In genomic region chr2:157513737-157514208, GRCm38 (mm10) we compare ENCODE assay signal across 10 mouse cellular contexts. TPM values are rescaled to one million over a fixed set of nuclear protein-coding genes. Genes with fewer than 3 reads are reported as not detected.
DNase-seq lines count a peak whose midpoint lies in the region; ATAC-seq lines count a peak whose summit lies in the region.
"Had no signal": no experiment of that assay in that cellular context is flagged by ENCODE, and none has a peak within 500 bp of the region (broad histone marks: within the 10 kb centered on the region; RNA-seq: fewer than 3 reads in every experiment).

No protein-coding gene starts in this region.

- peak; percentile 37 for DNase-seq in adrenal gland, postnatal 14 days
- no peak for DNase-seq in adrenal gland, postnatal 4 days (ENCODE audit: low spot score in 2 of 2)
- peak; percentile 42 for DNase-seq in 416B (ENCODE audit: low read depth)
- DNase-seq in embryonic facial prominence, embryonic 14.5 days (ENCODE audit: low spot score), result peak; percentile 71
- no peak for DNase-seq in liver, embryonic 13.5 days
- no peak for DNase-seq in testis, postnatal 10 days (ENCODE audit: low spot score)
- DNase-seq in kidney, adult 11 months, result no peak

- no peak overlapping the region for H3K4me2 ChIP-seq in embryonic facial prominence, embryonic 14.5 days (ENCODE audit: low read depth, low read length)
- no peak overlapping the region for H3K4me2 ChIP-seq in liver, embryonic 13.5 days
- H3K4me2 ChIP-seq: heart, embryonic 15.5 days had no signal

- peak; percentile 69 for ATAC-seq in embryonic facial prominence, embryonic 14.5 days (ENCODE audit: low read depth)
- ATAC-seq in liver, embryonic 13.5 days (ENCODE audit: low read depth), result peak; percentile 47
- ATAC-seq in frontal cortex, adult (ENCODE audit: low TSS enrichment), result no peak

- no peak overlapping the region for H3K4me3 ChIP-seq in embryonic facial prominence, embryonic 14.5 days (ENCODE audit: low read depth, low read length)
- H3K4me3 ChIP-seq in liver, embryonic 13.5 days (replicated peaks), result no peak overlapping the region
- H3K4me3 ChIP-seq: heart, embryonic 15.5 days had no signal

- peak overlapping the region; percentile 46; the same call in 1 of the 2 replicates for H3K27ac ChIP-seq in embryonic facial prominence, embryonic 14.5 days (replicated peaks; ENCODE audit: low read depth, low read length)
- no peak overlapping the region for H3K27ac ChIP-seq in liver, embryonic 13.5 days
- H3K27ac ChIP-seq: heart, embryonic 15.5 days; kidney, postnatal 0 days had no signal

- no peaks in the 10 kb centered on the region for H3K9me3 ChIP-seq in embryonic facial prominence, embryonic 14.5 days (ENCODE audit: control insufficient read depth, low read length)
- H3K9me3 ChIP-seq in liver, embryonic 13.5 days (replicated peaks), result no peaks in the 10 kb centered on the region
- H3K9me3 ChIP-seq: heart, embryonic 15.5 days had no signal

- H3K9ac ChIP-seq in embryonic facial prominence, embryonic 14.5 days (ENCODE audit: low read depth, low read length), result no peak overlapping the region
- no peak overlapping the region for H3K9ac ChIP-seq in liver, embryonic 13.5 days
- H3K9ac ChIP-seq: heart, embryonic 15.5 days had no signal

- no peaks in the 10 kb centered on the region for H3K36me3 ChIP-seq in embryonic facial prominence, embryonic 14.5 days (ENCODE audit: control insufficient read depth, insufficient read depth, low read length)
- no peaks in the 10 kb centered on the region for H3K36me3 ChIP-seq in liver, embryonic 13.5 days
- H3K36me3 ChIP-seq: heart, embryonic 15.5 days had no signal

- H3K4me1 ChIP-seq in embryonic facial prominence, embryonic 14.5 days (ENCODE audit: control insufficient read depth, insufficient read depth, low read length), result peaks cover 23% of the 10 kb centered on the region
- H3K4me1 ChIP-seq in liver, embryonic 13.5 days (replicated peaks), result peaks cover 7% of the 10 kb centered on the region; the same call in 1 of the 2 replicates
- H3K4me1 ChIP-seq: heart, embryonic 15.5 days had no signal

- WGBS in embryonic facial prominence, embryonic 14.5 days, result 9% methylated on average over 9 of the region's 9 CpGs
- WGBS in liver, embryonic 13.5 days (ENCODE audit: insufficient replicate concordance), result 29% methylated on average over 9 of the region's 9 CpGs

- no peaks in the 10 kb centered on the region for H3K27me3 ChIP-seq in embryonic facial prominence, embryonic 14.5 days (replicated peaks; ENCODE audit: control insufficient read depth, insufficient read depth, low read length)
- no peaks in the 10 kb centered on the region for H3K27me3 ChIP-seq in liver, embryonic 13.5 days

RNA-seq across cellular contexts. Expression of gene Nnat, which starts 46.1 kb away (rescaled TPM):
- total RNA-seq in adrenal gland, postnatal 14 days (2021), result 158 TPM in 2 replicates
- 100 to 1,000 TPM; 380 to 391 TPM for total RNA-seq in adrenal gland, postnatal 4 days (2021)
- polyA plus RNA-seq in embryonic facial prominence, embryonic 14.5 days (2014; fragmentation: Nextera tagmentation; extraction: Ambion mirVana), result 348 and 416 TPM in 2 replicates
- polyA plus RNA-seq in liver, embryonic 13.5 days (2015; fragmentation: Nextera tagmentation; extraction: Ambion mirVana), result 34.5 and 35.9 TPM in 2 replicates

RNA-seq across cellular contexts. Expression of gene Blcap, which starts 57.3 kb away (rescaled TPM):
- total RNA-seq in adrenal gland, postnatal 14 days (2021), result 75.2 and 77.9 TPM in 2 replicates
- total RNA-seq in adrenal gland, postnatal 4 days (2021), result 100 to 1,000 TPM; 103 to 104 TPM
- polyA plus RNA-seq in embryonic facial prominence, embryonic 14.5 days (2014; fragmentation: Nextera tagmentation; extraction: Ambion mirVana), result 64.6 and 66.7 TPM in 2 replicates
- polyA plus RNA-seq in liver, embryonic 13.5 days (2015; fragmentation: Nextera tagmentation; extraction: Ambion mirVana), result 9.5 and 10.1 TPM in 2 replicates

Comparison
In these comparisons a context has a peak if more than half of its experiments do, and no peak if none do; other contexts are left out.
1. DNase-seq: peak in adrenal gland, postnatal 14 days (single experiment), 416B (single experiment) and embryonic facial prominence, embryonic 14.5 days (single experiment); none in adrenal gland, postnatal 4 days (0 of 2), liver, embryonic 13.5 days (single experiment), testis, postnatal 10 days (single experiment) and kidney, adult 11 months (single experiment).